Mouse (Mus musculus): Measurements from ENCODE around the gene Prkd2. TPM values are rescaled to one million over a fixed set of nuclear protein-coding genes. Genes with fewer than 3 reads are reported as not detected.

Gene Prkd2
- total RNA-seq, 4 experiments from 2014 or later: 17.0 to 27.1 (median 20.9) TPM

DNA sequence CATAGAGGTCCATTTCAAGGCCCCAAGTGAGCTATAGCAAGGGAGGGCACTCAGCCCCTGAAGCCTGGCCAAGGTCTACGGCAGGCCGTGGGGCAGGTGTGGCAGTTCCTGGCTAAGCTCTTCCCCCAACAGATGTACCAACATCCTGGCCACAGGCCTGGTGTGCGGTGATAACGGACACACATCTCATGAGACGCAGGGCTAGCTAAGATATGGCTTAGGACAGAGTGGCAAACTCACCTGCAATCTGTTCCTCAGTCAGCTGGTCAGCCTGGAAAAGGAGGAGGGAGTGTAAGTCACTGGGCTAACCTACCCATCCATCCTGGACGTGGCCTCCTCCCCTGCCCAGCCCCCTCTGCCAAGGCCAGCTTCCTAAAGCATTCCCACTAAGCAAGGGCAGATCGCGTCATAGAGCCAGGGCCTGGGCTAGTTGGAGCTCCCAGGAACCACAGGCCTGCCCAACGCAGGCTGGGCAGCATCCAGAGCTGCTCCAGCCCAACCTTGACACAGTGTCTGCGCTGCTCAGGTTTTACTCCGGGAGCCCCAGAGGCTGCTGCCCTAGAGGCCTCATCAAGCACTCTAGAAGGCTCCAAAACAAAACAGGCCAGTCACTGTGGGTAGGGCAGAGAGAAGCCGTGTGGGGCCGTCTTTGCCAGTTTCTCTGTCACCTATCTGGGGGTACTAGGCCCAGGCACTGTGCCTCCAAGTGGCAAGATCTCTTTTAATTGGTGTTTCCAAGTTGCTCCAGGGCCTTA, 76.9 kb downstream of the Prkd2 start:
- DNase-seq: peak; percentile 79

Other genes starting within 250 kb of the Prkd2 start
- 10 to 100 TPM; 65.6 to 76.6 (median 73.0) TPM for gene Arhgap35, start 227.9 kb upstream of the Prkd2 start, total RNA-seq (2022)
- gene Ceacam15, start 167.2 kb upstream of the Prkd2 start, total RNA-seq (2022): not detected
- gene Ceacam9, start 121.0 kb upstream of the Prkd2 start, total RNA-seq (2022): not detected
- 100 to 1,000 TPM; 127 to 153 (median 133) TPM for gene Ap2s1, start 104.5 kb upstream of the Prkd2 start, total RNA-seq (2022)
- gene Slc1a5, start 61.6 kb upstream of the Prkd2 start, total RNA-seq (2022): 100 to 1,000 TPM in 1 of 4 experiments, 10 to 100 TPM in 3; 77.8 to 202 (median 91.2) TPM
- gene Strn4, start 27.0 kb upstream of the Prkd2 start, total RNA-seq (2022): 100 to 1,000 TPM in 1 of 4 experiments, 10 to 100 TPM in 3; 62.2 to 100 (median 74.6) TPM
- 10 to 100 TPM; 22.0 to 26.2 (median 24.9) TPM for gene Fkrp, start 26.2 kb upstream of the Prkd2 start, total RNA-seq (2022)
- 1 to 10 TPM; 4.2 to 5.9 (median 4.6) TPM for gene Dact3, start 32.4 kb downstream of the Prkd2 start, total RNA-seq (2022)
- gene Gng8, start 48.9 kb downstream of the Prkd2 start, total RNA-seq (2022): 1 to 10 TPM in 1 of 4 experiments, under 1 TPM in 1, not detected in 2; 1.00 to 1.0 TPM
- 1 to 10 TPM; 2.4 to 3.3 (median 2.6) TPM for gene Ptgir, start 63.6 kb downstream of the Prkd2 start, total RNA-seq (2022)
- 100 to 1,000 TPM; 278 to 314 (median 294) TPM for gene Calm3, start 81.2 kb downstream of the Prkd2 start, total RNA-seq (2022)
- gene Pnmal2, start 101.8 kb downstream of the Prkd2 start, total RNA-seq (2022): 10 to 100 TPM; 35.2 to 71.0 (median 48.2) TPM
- 1 to 10 TPM; 6.4 to 9.3 (median 7.3) TPM for gene Pnmal1, start 116.8 kb downstream of the Prkd2 start, total RNA-seq (2022)
- 1 to 10 TPM; 2.3 to 3.1 (median 2.7) TPM for gene Gm42372, start 140.2 kb downstream of the Prkd2 start, total RNA-seq (2022)
- 10 to 100 TPM; 22.0 to 47.8 (median 30.0) TPM for gene Ccdc8, start 149.8 kb downstream of the Prkd2 start, total RNA-seq (2022)
- 10 to 100 TPM; 74.7 to 96.9 (median 91.3) TPM for gene Ppp5c, start 185.0 kb downstream of the Prkd2 start, total RNA-seq (2022)
- gene Hif3a, start 219.5 kb downstream of the Prkd2 start, total RNA-seq (2022): 1 to 10 TPM; 2.1 to 5.4 (median 3.7) TPM
- gene Psg16, start 231.1 kb downstream of the Prkd2 start, total RNA-seq (2022): under 1 TPM; 0.10 to 0.51 (median 0.43) TPM